Mouse (Mus musculus): ENCODE data around the gene Med27. TPM values are rescaled to one million over a fixed set of nuclear protein-coding genes. Genes with fewer than 3 reads are reported as not detected.

Med27 gene
- polyA plus RNA-seq, 1 experiment from 2014 or later = 16.9 TPM

GRCm38 (mm10) chr2:29360956-29361355, 14.3 kb downstream of the Med27 start:
- 73% methylated on average over 3 of the region's 3 CpGs for WGBS (ENCODE audit: insufficient replicate concordance)
- no peaks in the 10 kb centered on the region for H3K36me3 ChIP-seq (replicated peaks)
- ATAC-seq (ENCODE audit: insufficient read depth) = no peak
- no peaks in the 10 kb centered on the region for H3K27me3 ChIP-seq
- no peak overlapping the region for H3K27ac ChIP-seq (replicated peaks)
- H3K9ac ChIP-seq = no peak overlapping the region
- no peaks in the 10 kb centered on the region for H3K4me1 ChIP-seq (replicated peaks)
- no peak overlapping the region for H3K4me3 ChIP-seq (replicated peaks)
- H3K4me2 ChIP-seq = no peak overlapping the region
- no peaks in the 10 kb centered on the region for H3K9me3 ChIP-seq (replicated peaks)

- no peak for ATAC-seq (ENCODE audit: insufficient read depth)
- Histone ChIP-seq H3K27me3 (no peaks in the 10 kb centered on the region), H3K4me1 (replicated peaks) (no peaks in the 10 kb centered on the region), H3K9ac (no peak overlapping the region), H3K9me3 (replicated peaks) (no peaks in the 10 kb centered on the region), H3K4me2 (no peak overlapping the region), H3K4me3 (replicated peaks) (no peak overlapping the region), H3K27ac (replicated peaks) (no peak overlapping the region), H3K36me3 (replicated peaks) (no peaks in the 10 kb centered on the region)
- 55% methylated on average over 8 of the region's 8 CpGs for WGBS (ENCODE audit: insufficient replicate concordance)
These were observed 18.5 kb downstream of the Med27 start for GRCm38 (mm10) chr2:29365000-29365695.

- H3K4me3 ChIP-seq (replicated peaks) = no peak overlapping the region
- 79% methylated on average over 5 of the region's 5 CpGs for WGBS (ENCODE audit: insufficient replicate concordance)
- H3K9ac ChIP-seq = no peak overlapping the region
- H3K36me3 ChIP-seq (replicated peaks) = no peaks in the 10 kb centered on the region
- H3K27me3 ChIP-seq = no peaks in the 10 kb centered on the region
- no peak overlapping the region for H3K27ac ChIP-seq (replicated peaks)
- H3K4me1 ChIP-seq (replicated peaks) = no peaks in the 10 kb centered on the region
- no peaks in the 10 kb centered on the region for H3K9me3 ChIP-seq (replicated peaks)
- no peak for ATAC-seq (ENCODE audit: insufficient read depth)
- H3K4me2 ChIP-seq = no peak overlapping the region
These were observed 22.1 kb downstream of the Med27 start for GRCm38 (mm10) chr2:29368730-29369129.

- Histone ChIP-seq H3K9ac (no peak overlapping the region), H3K27me3 (no peaks in the 10 kb centered on the region), H3K4me3 (replicated peaks) (no peak overlapping the region), H3K36me3 (replicated peaks) (no peaks in the 10 kb centered on the region), H3K9me3 (replicated peaks) (no peaks in the 10 kb centered on the region), H3K4me1 (replicated peaks) (no peaks in the 10 kb centered on the region), H3K27ac (replicated peaks) (no peak overlapping the region), H3K4me2 (no peak overlapping the region)
- no peak for ATAC-seq (ENCODE audit: insufficient read depth)
- WGBS (ENCODE audit: insufficient replicate concordance) = 75% methylated on average over 5 of the region's 5 CpGs
These were observed 25.6 kb downstream of the Med27 start for GRCm38 (mm10) chr2:29372176-29372575.

- H3K4me3 ChIP-seq (replicated peaks) = no peak overlapping the region
- no peaks in the 10 kb centered on the region for H3K36me3 ChIP-seq (replicated peaks)
- H3K9ac ChIP-seq = no peak overlapping the region
- H3K4me1 ChIP-seq (replicated peaks) = no peaks in the 10 kb centered on the region
- no peaks in the 10 kb centered on the region for H3K27me3 ChIP-seq
- 47% methylated on average over 4 of the region's 4 CpGs for WGBS (ENCODE audit: insufficient replicate concordance)
- H3K4me2 ChIP-seq = no peak overlapping the region
- ATAC-seq (ENCODE audit: insufficient read depth) = no peak
- no peaks in the 10 kb centered on the region for H3K9me3 ChIP-seq (replicated peaks)
- no peak overlapping the region for H3K27ac ChIP-seq (replicated peaks)
These were observed 35.1 kb downstream of the Med27 start for GRCm38 (mm10) chr2:29381683-29382082.

GRCm38 (mm10) chr2:29382583-29382982, 36.0 kb downstream of the Med27 start:
- no peak overlapping the region for H3K27ac ChIP-seq (replicated peaks)
- no peaks in the 10 kb centered on the region for H3K4me1 ChIP-seq (replicated peaks)
- no peak overlapping the region for H3K4me3 ChIP-seq (replicated peaks)
- WGBS (ENCODE audit: insufficient replicate concordance) = 76% methylated on average over 4 of the region's 4 CpGs
- H3K9me3 ChIP-seq (replicated peaks) = no peaks in the 10 kb centered on the region
- H3K9ac ChIP-seq = no peak overlapping the region
- H3K27me3 ChIP-seq = no peaks in the 10 kb centered on the region
- no peak for ATAC-seq (ENCODE audit: insufficient read depth)
- H3K4me2 ChIP-seq = no peak overlapping the region
- H3K36me3 ChIP-seq (replicated peaks) = no peaks in the 10 kb centered on the region

GRCm38 (mm10) chr2:29383133-29383532, 36.5 kb downstream of the Med27 start:
- no peaks in the 10 kb centered on the region for H3K27me3 ChIP-seq

GRCm38 (mm10) chr2:29385405-29385804, 38.8 kb downstream of the Med27 start:
- no peak overlapping the region for H3K9ac ChIP-seq
- 71% methylated on average over 10 of the region's 10 CpGs for WGBS (ENCODE audit: insufficient replicate concordance)
- no peaks in the 10 kb centered on the region for H3K9me3 ChIP-seq (replicated peaks)
- H3K27ac ChIP-seq (replicated peaks) = no peak overlapping the region
- H3K36me3 ChIP-seq (replicated peaks) = no peaks in the 10 kb centered on the region
- no peak for ATAC-seq (ENCODE audit: insufficient read depth)
- no peaks in the 10 kb centered on the region for H3K27me3 ChIP-seq
- H3K4me1 ChIP-seq (replicated peaks) = no peaks in the 10 kb centered on the region
- H3K4me3 ChIP-seq (replicated peaks) = no peak overlapping the region
- H3K4me2 ChIP-seq = no peak overlapping the region

More at GRCm38 (mm10) chr2:29383133-29383532, 36.5 kb downstream of the Med27 start:
- H3K4me1 ChIP-seq (replicated peaks) = no peaks in the 10 kb centered on the region
- no peak overlapping the region for H3K4me3 ChIP-seq (replicated peaks)
- H3K27ac ChIP-seq (replicated peaks) = no peak overlapping the region
- no peak overlapping the region for H3K9ac ChIP-seq
- H3K9me3 ChIP-seq (replicated peaks) = no peaks in the 10 kb centered on the region
- no peak overlapping the region for H3K4me2 ChIP-seq
- H3K36me3 ChIP-seq (replicated peaks) = no peaks in the 10 kb centered on the region
- ATAC-seq (ENCODE audit: insufficient read depth) = no peak

- no peak for ATAC-seq (ENCODE audit: insufficient read depth)
- Histone ChIP-seq H3K9me3 (replicated peaks) (no peaks in the 10 kb centered on the region), H3K27me3 (no peaks in the 10 kb centered on the region), H3K36me3 (replicated peaks) (no peaks in the 10 kb centered on the region), H3K9ac (no peak overlapping the region), H3K4me2 (no peak overlapping the region), H3K4me3 (replicated peaks) (no peak overlapping the region), H3K27ac (replicated peaks) (no peak overlapping the region), H3K4me1 (replicated peaks) (no peaks in the 10 kb centered on the region)
- WGBS (ENCODE audit: insufficient replicate concordance) = 59% methylated on average over 2 of the region's 2 CpGs
These were observed 40.6 kb downstream of the Med27 start for GRCm38 (mm10) chr2:29387268-29387667.

- H3K27ac ChIP-seq (replicated peaks) = no peak overlapping the region
- H3K27me3 ChIP-seq = no peaks in the 10 kb centered on the region
- H3K36me3 ChIP-seq (replicated peaks) = no peaks in the 10 kb centered on the region
- no peak overlapping the region for H3K4me2 ChIP-seq
- no peak overlapping the region for H3K4me3 ChIP-seq (replicated peaks)
- H3K9ac ChIP-seq = no peak overlapping the region
- 73% methylated on average over 7 of the region's 7 CpGs for WGBS (ENCODE audit: insufficient replicate concordance)
- no peak for ATAC-seq (ENCODE audit: insufficient read depth)
- H3K4me1 ChIP-seq (replicated peaks) = no peaks in the 10 kb centered on the region
- H3K9me3 ChIP-seq (replicated peaks) = no peaks in the 10 kb centered on the region
These were observed 42.3 kb downstream of the Med27 start for GRCm38 (mm10) chr2:29388937-29389336.

- no peaks in the 10 kb centered on the region for H3K36me3 ChIP-seq (replicated peaks)
- no peaks in the 10 kb centered on the region for H3K9me3 ChIP-seq (replicated peaks)
- WGBS (ENCODE audit: insufficient replicate concordance) = 62% methylated on average over 4 of the region's 4 CpGs
- H3K9ac ChIP-seq = no peak overlapping the region
- H3K27me3 ChIP-seq = no peaks in the 10 kb centered on the region
- no peak overlapping the region for H3K27ac ChIP-seq (replicated peaks)
- ATAC-seq (ENCODE audit: insufficient read depth) = no peak
- H3K4me3 ChIP-seq (replicated peaks) = no peak overlapping the region
- H3K4me2 ChIP-seq = no peak overlapping the region
- no peaks in the 10 kb centered on the region for H3K4me1 ChIP-seq (replicated peaks)
These were observed 44.5 kb downstream of the Med27 start for GRCm38 (mm10) chr2:29391086-29391485.

GRCm38 (mm10) chr2:29391996-29392395, 45.4 kb downstream of the Med27 start:
- Histone ChIP-seq H3K9me3 (replicated peaks) (no peaks in the 10 kb centered on the region), H3K9ac (no peak overlapping the region), H3K27ac (replicated peaks) (no peak overlapping the region), H3K4me3 (replicated peaks) (no peak overlapping the region), H3K36me3 (replicated peaks) (no peaks in the 10 kb centered on the region), H3K4me2 (no peak overlapping the region), H3K27me3 (no peaks in the 10 kb centered on the region), H3K4me1 (replicated peaks) (no peaks in the 10 kb centered on the region)
- 55% methylated on average over 1 of the region's 1 CpGs for WGBS (ENCODE audit: insufficient replicate concordance)
- no peak for ATAC-seq (ENCODE audit: insufficient read depth)
